Comparison of ENCODE assay signal across 8 mouse cellular contexts in genomic region chr7:45395578-45396336, GRCm38 (mm10). TPM values are rescaled to one million over a fixed set of nuclear protein-coding genes. Genes with fewer than 3 reads are reported as not detected.
A peak's percentile ranks its signal among the peaks of the same experiment; 100 is the strongest.
DNase-seq lines count a peak whose midpoint lies in the region; ATAC-seq and TF ChIP-seq lines count a peak whose summit lies in the region.

Gene Snrnp70, minus strand, starts transcription at chr7:45395742.

- peaks cover 19% of the 10 kb centered on the region for H3K36me3 ChIP-seq in heart, embryonic 12.5 days
- H3K36me3 ChIP-seq in kidney, postnatal 0 days (ENCODE audit: insufficient read depth, low read length): peaks cover 14% of the 10 kb centered on the region
- H3K36me3 ChIP-seq in liver, embryonic 11.5 days (ENCODE audit: control insufficient read depth, insufficient read depth, low read length): peaks cover 22% of the 10 kb centered on the region
- H3K36me3 ChIP-seq in stomach, embryonic 14.5 days (ENCODE audit: control insufficient read depth, insufficient read depth, low read length): peaks cover 18% of the 10 kb centered on the region

- H3K4me3 ChIP-seq in heart, embryonic 12.5 days: peak within 1 kb of the TSS; percentile 96
- H3K4me3 ChIP-seq in kidney, postnatal 0 days (replicated peaks; ENCODE audit: low read depth, low read length): peak within 1 kb of the TSS; percentile 79
- H3K4me3 ChIP-seq in liver, embryonic 11.5 days (ENCODE audit: low read depth, low read length): peak within 1 kb of the TSS; percentile 70
- H3K4me3 ChIP-seq in stomach, embryonic 14.5 days (ENCODE audit: low read depth, low read length): peak within 1 kb of the TSS; percentile 77

- no peaks in the 10 kb centered on the region for H3K27me3 ChIP-seq in heart, embryonic 12.5 days (replicated peaks)
- H3K27me3 ChIP-seq in kidney, postnatal 0 days (ENCODE audit: insufficient read depth, low read length): no peaks in the 10 kb centered on the region
- H3K27me3 ChIP-seq in liver, embryonic 11.5 days (replicated peaks; ENCODE audit: control insufficient read depth, insufficient read depth, low read length): no peaks in the 10 kb centered on the region
- no peaks in the 10 kb centered on the region for H3K27me3 ChIP-seq in stomach, embryonic 14.5 days (ENCODE audit: control insufficient read depth, insufficient read depth, low read length)

- TF ChIP-seq CTCF in kidney, postnatal 0 days (IDR thresholded peaks at IDR 0.05; ENCODE audit: low read depth): no peak

- H3K27ac ChIP-seq in heart, embryonic 12.5 days (ENCODE audit: poor library complexity, severe bottlenecking): peak within 1 kb of the TSS; percentile 100
- H3K27ac ChIP-seq in kidney, postnatal 0 days: peak within 1 kb of the TSS; percentile 98
- H3K27ac ChIP-seq in liver, embryonic 11.5 days (ENCODE audit: low read depth, low read length): peak within 1 kb of the TSS; percentile 96
- peak within 1 kb of the TSS; percentile 98 for H3K27ac ChIP-seq in stomach, embryonic 14.5 days (ENCODE audit: low read length)

- peak within 1 kb of the TSS; percentile 94 for H3K4me2 ChIP-seq in heart, embryonic 12.5 days
- peak within 1 kb of the TSS; percentile 88 for H3K4me2 ChIP-seq in kidney, postnatal 0 days (ENCODE audit: low read length)
- H3K4me2 ChIP-seq in liver, embryonic 11.5 days: peak within 1 kb of the TSS; percentile 100
- H3K4me2 ChIP-seq in stomach, embryonic 14.5 days (replicated peaks; ENCODE audit: low read depth, low read length): peak within 1 kb of the TSS; percentile 99

- WGBS in heart, embryonic 12.5 days: under 1% methylated on average over 60 of the region's 60 CpGs
- WGBS in kidney, postnatal 0 days: under 1% methylated on average over 60 of the region's 60 CpGs
- WGBS in liver, embryonic 11.5 days: under 1% methylated on average over 60 of the region's 60 CpGs
- WGBS in stomach, embryonic 14.5 days: under 1% methylated on average over 60 of the region's 60 CpGs

- H3K9ac ChIP-seq in heart, embryonic 12.5 days: peak within 1 kb of the TSS; percentile 98
- peak within 1 kb of the TSS; percentile 91 for H3K9ac ChIP-seq in kidney, postnatal 0 days (ENCODE audit: low read depth, low read length)
- H3K9ac ChIP-seq in liver, embryonic 11.5 days (ENCODE audit: low read depth, low read length): peak within 1 kb of the TSS; percentile 92
- H3K9ac ChIP-seq in stomach, embryonic 14.5 days (replicated peaks; ENCODE audit: low read depth, low read length): peak within 1 kb of the TSS; percentile 87

- ATAC-seq in erythroid progenitor cell, adult 5-6 weeks (replicated peaks; ENCODE audit: low FRiP score, poor library complexity, severe bottlenecking): peak; percentile 93
- peak; percentile 98 for ATAC-seq in heart, embryonic 12.5 days (ENCODE audit: insufficient number of reproducible peaks, low FRiP score)
- ATAC-seq in kidney, postnatal 0 days (replicated peaks; ENCODE audit: low FRiP score, low read depth): peak; percentile 96
- peak; percentile 96 for ATAC-seq in liver, embryonic 11.5 days (replicated peaks; ENCODE audit: low FRiP score)
- ATAC-seq in stomach, embryonic 14.5 days (ENCODE audit: insufficient number of reproducible peaks, insufficient read depth, low FRiP score, low read depth): peak; percentile 98

- H3K4me1 ChIP-seq in heart, embryonic 12.5 days (replicated peaks): peaks cover 17% of the 10 kb centered on the region
- H3K4me1 ChIP-seq in kidney, postnatal 0 days (replicated peaks; ENCODE audit: insufficient read depth, low read length): peaks cover 11% of the 10 kb centered on the region
- peaks cover 19% of the 10 kb centered on the region for H3K4me1 ChIP-seq in liver, embryonic 11.5 days (replicated peaks; ENCODE audit: control insufficient read depth, insufficient read depth, low read length)
- H3K4me1 ChIP-seq in stomach, embryonic 14.5 days (ENCODE audit: control insufficient read depth, insufficient read depth, low read length): peaks cover 16% of the 10 kb centered on the region

- H3K9me3 ChIP-seq in heart, embryonic 12.5 days (replicated peaks): no peaks in the 10 kb centered on the region
- no peaks in the 10 kb centered on the region for H3K9me3 ChIP-seq in kidney, postnatal 0 days (replicated peaks; ENCODE audit: low read length)
- no peaks in the 10 kb centered on the region for H3K9me3 ChIP-seq in liver, embryonic 11.5 days (ENCODE audit: control insufficient read depth, low read length)
- no peaks in the 10 kb centered on the region for H3K9me3 ChIP-seq in stomach, embryonic 14.5 days (ENCODE audit: control insufficient read depth, low read depth, low read length)

- DNase-seq in CD4-positive helper T cell, adult 2 months (ENCODE audit: low read depth, low spot score): peak; percentile 100
- DNase-seq in brain, embryonic 18.5 days (ENCODE audit: low read depth, low spot score): peak; percentile 100
- DNase-seq in kidney, postnatal 0 days (ENCODE audit: low spot score): peak; percentile 100
- DNase-seq in liver, embryonic 11.5 days (ENCODE audit: low spot score): peak; percentile 100
- peak; percentile 100 for DNase-seq in naive thymus-derived CD4-positive, alpha-beta T cell, adult 2 months (ENCODE audit: low read depth)

RNA-seq across cellular contexts. Expression of gene Snrnp70, which starts in this region (rescaled TPM):
- 143 and 194 TPM in 2 replicates for total RNA-seq in erythroid progenitor cell, adult 5-6 weeks (2015; ENCODE audit: low replicate concordance)
- total RNA-seq in erythroid progenitor cell, adult 5-6 weeks (2017; ENCODE audit: low replicate concordance): 312 and 348 TPM in 2 replicates
- polyA plus RNA-seq in heart, embryonic 12.5 days (2016; fragmentation: Nextera tagmentation; extraction: Ambion mirVana): 169 and 173 TPM in 2 replicates
- polyA plus RNA-seq in kidney, postnatal 0 days (2015; fragmentation: Nextera tagmentation; extraction: Ambion mirVana): 148 and 163 TPM in 2 replicates
- polyA plus RNA-seq in liver, embryonic 11.5 days (2014; fragmentation: Nextera tagmentation; extraction: Ambion mirVana): 51.6 and 64.4 TPM in 2 replicates
- 118 and 124 TPM in 2 replicates for polyA plus RNA-seq in stomach, embryonic 14.5 days (2014; fragmentation: Nextera tagmentation; extraction: Ambion mirVana)

Comparison
In these comparisons a context has a peak if more than half of its experiments do, and no peak if none do; other contexts are left out.
1. Peak in every context shown above with its lines: DNase-seq, ATAC-seq, H3K4me3 ChIP-seq and H3K27ac ChIP-seq.